Mouse (Mus musculus): ENCODE data around the gene Kpna3. TPM values are rescaled to one million over a fixed set of nuclear protein-coding genes. Genes with fewer than 3 reads are reported as not detected.

The Kpna3 gene
- total RNA-seq (2023; ENCODE audit: inconsistent age): 27.3 to 32.3 TPM (median 29.1 TPM) in 4 replicates

DNA sequence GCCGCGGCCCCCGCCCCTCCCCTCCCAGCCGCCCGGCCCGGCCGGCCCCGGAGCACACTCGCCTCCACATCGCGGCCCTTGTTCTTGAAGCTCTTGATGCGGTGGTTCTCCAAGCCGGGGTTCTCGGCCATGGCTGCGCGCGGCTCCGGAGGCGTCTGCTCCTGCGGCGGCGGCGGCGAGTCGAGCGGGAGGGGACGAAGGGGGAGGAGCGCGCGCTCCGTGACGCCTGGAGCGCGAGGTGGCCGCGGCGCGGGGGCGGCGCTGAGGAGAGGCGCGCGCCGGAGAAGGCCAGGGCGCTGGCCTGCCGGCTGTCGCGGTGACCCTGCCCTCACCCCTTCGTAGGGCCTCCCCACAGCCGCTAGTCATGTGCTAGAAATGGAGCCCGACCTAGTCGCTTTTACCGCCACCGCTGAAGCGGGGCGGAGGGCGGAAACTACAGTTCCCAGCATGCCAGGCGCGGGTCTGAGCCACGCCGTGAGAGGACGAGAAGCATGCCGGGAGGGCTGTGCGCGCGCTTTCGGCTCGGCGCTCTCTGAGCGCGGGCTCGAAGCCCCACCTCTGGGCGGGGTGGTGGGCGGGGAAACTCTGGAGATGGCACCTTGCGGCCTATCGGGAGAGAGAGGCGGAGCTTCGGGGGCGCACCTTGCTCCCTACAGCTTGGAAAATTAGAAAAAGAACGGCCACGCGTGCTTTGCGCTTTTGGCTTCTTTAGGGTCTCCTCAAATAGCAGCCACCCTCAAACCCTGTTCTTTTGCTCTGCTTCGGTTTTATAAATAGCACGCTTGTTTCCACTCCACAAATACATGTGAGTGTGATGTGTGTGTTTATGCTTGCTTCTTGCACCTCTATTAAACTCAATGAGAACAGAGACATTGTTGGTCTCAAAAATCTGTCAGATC is at the start of gene Kpna3:
Kpna3 (minus strand) TSS at position 214 of the 899 bp plus-strand sequence.

DNA sequence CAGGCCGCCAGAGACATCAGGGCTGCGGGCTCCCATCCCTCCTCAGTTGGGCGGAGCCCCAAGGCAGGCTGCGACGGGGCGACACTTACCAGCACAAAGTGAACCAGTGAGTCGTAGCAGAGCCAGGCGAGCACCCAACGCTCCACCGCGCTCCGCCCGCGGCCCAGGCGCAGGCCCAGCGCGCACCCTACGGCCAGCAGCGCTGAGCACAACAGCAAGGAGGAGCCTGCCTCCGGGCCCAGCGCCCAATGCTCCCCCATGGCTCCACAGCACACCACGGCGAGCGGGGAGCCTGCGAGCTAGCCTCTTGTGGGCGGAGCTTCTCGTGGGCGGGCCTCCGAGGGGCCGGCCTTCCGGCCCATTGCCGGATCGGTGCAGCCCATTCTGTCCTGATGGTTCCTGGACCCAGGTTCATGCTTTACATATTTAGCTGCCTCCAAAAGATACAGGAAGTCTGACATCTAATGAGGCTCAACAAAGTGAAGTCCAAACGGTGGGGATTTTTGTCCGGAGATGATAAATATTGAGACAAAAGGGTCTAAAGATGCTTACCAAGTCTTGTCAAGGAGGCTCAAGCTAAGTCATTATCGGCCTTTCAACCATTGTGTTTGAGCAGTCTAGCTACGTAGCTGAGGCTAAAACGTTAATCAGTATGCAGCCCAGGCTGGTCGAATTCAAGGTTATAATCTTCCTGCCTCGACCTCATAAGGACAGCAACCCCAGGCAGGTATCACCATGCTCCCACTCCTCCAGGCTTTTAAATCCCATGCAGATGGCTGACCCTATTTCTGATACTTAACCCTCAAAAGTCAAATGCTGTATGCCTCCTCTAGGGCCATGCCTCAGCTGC is 79.3 kb downstream of the Kpna3 start, which contains the start of gene Ebpl:
Ebpl (minus strand) TSS at position 309 of the 850 bp plus-strand sequence.

Other genes starting within 250 kb of the Kpna3 start
- not detected in 4 replicates for gene Sgcg, start 181.4 kb downstream of the Kpna3 start, total RNA-seq (2023; ENCODE audit: inconsistent age)
- gene Arl11, start 130.1 kb downstream of the Kpna3 start, total RNA-seq (2023; ENCODE audit: inconsistent age): 1.7 to 2.4 TPM (median 2.0 TPM) in 4 replicates
- 2.7 to 3.2 TPM (median 3.0 TPM) in 4 replicates for gene Ebpl, start 79.4 kb downstream of the Kpna3 start, total RNA-seq (2023; ENCODE audit: inconsistent age)
- 5.7 to 8.9 TPM (median 7.5 TPM) in 4 replicates for gene Spryd7, start 117.0 kb upstream of the Kpna3 start, total RNA-seq (2023; ENCODE audit: inconsistent age)
- gene Trim13, start 158.4 kb upstream of the Kpna3 start, total RNA-seq (2023; ENCODE audit: inconsistent age): 4.9 to 7.3 TPM (median 6.0 TPM) in 4 replicates
- 0.45 to 0.99 TPM (median 0.66 TPM) in 3 of 4 replicates, not detected in the other for gene Kcnrg, start 167.6 kb upstream of the Kpna3 start, total RNA-seq (2023; ENCODE audit: inconsistent age)